Mouse (Mus musculus) lung, postnatal 14 days (tissue): ENCODE results near the gene Sept10.

Source experiments
- DNase-seq: peaks from one replicate; pipeline ENCODE4 v3.0.0; 2021

The Sept10 gene

DNA sequence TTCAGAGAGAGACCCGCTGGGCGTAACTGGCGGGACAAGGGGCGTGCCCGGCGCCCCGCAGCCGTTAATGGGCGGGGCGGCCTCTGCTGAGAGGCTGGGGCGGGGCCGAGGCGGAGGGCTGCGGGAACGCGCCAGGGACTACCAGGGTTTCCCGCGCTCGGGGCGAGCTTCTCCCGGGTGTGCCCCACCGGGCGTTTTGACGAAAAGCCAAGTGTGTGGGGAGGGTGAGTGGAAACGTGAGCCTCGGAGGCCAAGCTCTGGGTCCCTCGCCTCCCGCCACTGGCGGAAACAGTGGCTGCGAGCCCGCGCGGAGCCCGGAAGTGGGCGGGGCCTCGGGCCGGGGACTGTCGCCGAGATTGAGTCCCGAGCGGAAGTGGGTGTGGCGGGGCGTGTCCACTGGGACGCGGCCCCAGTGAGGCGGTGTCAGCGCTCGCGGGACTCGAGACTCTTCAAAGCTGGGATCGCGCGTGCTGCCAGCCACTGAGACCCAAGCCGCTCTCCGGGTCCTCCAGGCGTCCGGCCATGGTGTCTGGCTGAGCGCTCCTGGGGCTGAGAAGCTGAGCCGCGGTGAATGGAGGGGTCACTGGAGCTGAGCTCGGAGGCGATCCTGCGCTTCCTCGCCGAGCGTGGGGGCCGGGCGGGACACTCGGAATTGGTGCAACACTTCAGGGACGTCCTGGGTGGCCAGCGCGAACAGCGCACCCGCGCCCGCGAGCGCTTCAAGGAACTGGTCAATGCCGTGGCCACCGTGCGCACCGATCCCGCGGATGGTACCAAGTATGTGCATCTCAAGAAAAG lies at the start of gene Sept10, which contains the start of gene Sowahc:
Gene Sept10 (minus strand): TSS at position 375 of the 798 bp plus-strand sequence.
Gene Sowahc (plus strand): TSS at position 481 of the 798 bp plus-strand sequence.
- DNase-seq, result peak; percentile 99

GRCm38 (mm10) chr10:59268754-59269153 lies 47.1 kb upstream of the Sept10 start:
- no peak for DNase-seq

GRCm38 (mm10) chr10:59268109-59268508 lies 46.5 kb upstream of the Sept10 start:
- no peak for DNase-seq

DNA sequence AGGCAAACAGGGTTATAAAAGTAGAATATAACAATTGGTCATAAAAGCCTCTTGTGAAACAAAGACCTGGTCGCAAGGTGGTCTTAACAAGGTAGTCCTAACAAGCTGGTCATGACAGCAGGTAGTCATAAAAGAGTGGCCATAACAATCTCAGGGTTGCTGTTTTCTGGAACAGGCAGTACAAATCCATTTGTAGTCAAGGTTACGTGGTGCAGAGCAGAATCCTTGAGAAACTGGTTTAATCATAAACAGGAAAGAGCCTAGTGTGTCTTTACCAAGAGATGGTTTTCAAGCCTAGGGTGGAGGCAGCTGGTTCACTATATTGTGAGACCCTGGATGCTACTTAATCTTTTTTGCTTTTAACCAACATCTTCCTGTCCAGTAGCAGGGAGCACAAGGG lies 45.6 kb upstream of the Sept10 start:
- no peak for DNase-seq

DNA sequence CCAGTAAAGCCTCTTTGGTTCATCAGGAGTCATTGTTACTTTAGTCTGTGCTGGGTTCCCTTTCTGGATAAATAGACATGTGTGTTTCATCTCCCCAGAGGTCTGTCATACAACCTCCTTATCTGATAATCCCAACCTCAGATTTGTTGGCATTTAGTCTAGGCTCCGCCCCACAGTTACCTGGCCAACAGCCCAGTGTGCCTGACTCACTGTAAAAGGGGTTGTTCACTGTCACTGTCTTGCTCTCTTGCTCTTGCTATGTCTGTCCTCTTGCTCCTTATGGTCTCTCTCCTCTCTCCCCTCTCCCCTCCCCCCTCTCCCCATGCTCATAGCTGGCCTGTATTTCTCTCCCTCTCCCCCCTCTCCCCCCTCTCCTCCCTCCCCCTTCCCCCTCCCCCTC lies 44.5 kb upstream of the Sept10 start:
- DNase-seq, result peak; percentile 53

- peak; percentile 17 for DNase-seq
Measured at GRCm38 (mm10) chr10:59265674-59266073, 44.0 kb upstream of the Sept10 start.

GRCm38 (mm10) chr10:59265067-59265466 lies 43.4 kb upstream of the Sept10 start:
- DNase-seq, result peak; percentile 31

GRCm38 (mm10) chr10:59262979-59263378 lies 41.3 kb upstream of the Sept10 start:
- no peak for DNase-seq

DNA sequence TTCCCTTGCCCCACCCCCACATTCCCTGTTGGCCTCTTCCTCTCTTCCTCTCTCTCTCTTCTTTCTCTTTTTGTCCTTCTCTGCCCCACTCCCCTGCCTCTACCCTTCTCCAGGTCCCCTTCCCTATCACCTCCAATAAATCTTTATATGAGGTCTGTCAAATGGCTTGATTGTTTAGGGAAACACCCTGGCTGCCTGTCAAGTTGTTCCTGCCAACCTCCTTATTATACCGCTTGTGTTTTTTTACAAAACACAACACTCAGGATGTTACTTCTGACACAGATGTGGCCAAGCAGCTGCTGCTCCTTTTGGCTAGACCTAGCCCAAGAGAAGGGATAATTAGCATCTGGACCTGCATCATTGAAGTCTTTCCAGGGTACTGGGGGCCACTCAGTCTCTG lies 40.4 kb upstream of the Sept10 start:
- no peak for DNase-seq

- DNase-seq, result no peak
Measured at GRCm38 (mm10) chr10:59261603-59262002, 40.0 kb upstream of the Sept10 start.

GRCm38 (mm10) chr10:59259572-59259971 lies 37.9 kb upstream of the Sept10 start:
- no peak for DNase-seq

DNA sequence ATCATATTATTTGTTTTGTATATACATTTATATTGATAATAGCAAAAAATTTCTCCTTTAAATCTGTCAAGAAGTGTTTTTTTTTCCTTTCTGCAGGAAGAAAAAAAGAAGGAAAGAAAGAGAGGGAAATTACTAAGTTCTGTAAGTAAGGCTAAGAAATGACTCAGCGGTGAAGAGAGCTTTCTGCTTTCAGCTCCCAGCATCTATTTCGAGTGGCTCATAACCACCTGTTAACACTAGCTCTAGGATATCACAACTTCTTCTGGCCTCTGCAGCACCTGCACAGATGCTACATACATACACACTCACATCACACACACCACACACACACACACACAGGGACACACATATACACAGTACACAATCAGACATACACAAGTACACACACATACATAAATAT lies 34.9 kb upstream of the Sept10 start:
- DNase-seq, result no peak

DNA sequence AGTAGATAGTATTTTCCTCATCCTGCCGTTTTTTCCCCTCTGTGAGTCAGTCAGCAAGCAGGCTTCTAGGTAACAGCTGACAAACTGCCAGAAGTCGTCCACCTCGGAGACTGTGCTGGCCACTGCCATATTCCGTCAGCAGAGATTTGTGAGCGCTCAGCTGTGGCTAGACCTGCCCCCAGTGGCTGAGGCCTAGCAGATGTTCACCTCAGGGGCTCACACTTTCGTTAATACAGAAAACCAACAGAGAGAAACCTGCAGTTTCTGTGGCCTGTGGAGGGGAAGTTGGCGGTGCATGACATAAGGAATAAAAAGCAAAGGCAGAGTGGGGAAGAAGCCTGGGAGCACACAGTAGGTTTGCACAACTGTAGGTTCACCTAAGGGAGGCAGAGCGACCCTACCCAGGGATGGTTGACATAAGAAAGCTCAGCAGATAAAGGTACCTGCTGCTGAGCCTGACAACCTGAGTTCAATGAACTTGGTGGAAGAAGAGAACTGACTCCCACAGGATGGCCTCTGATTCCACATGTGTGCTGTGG lies 32.0 kb upstream of the Sept10 start:
- DNase-seq, result no peak

DNA sequence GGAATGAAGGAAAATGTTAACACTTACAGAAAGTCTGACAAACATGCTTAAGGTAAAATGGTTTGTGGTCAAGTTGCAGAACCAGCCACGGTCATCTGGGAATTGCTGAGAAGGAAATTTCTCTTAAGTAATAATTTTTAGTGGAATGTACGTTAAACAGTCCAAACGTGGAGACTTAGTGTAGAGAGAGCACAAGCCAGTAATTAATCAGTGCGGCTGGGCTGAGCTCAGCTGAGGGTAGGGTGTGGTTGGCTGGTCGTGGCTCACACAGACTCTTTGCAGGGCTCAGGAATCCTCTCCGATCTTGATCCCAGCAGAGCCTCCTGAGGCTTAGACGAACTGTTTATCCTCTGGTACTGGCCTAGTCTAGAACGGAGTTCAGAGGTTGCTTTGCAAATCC lies 30.7 kb upstream of the Sept10 start:
- DNase-seq, result no peak

DNA sequence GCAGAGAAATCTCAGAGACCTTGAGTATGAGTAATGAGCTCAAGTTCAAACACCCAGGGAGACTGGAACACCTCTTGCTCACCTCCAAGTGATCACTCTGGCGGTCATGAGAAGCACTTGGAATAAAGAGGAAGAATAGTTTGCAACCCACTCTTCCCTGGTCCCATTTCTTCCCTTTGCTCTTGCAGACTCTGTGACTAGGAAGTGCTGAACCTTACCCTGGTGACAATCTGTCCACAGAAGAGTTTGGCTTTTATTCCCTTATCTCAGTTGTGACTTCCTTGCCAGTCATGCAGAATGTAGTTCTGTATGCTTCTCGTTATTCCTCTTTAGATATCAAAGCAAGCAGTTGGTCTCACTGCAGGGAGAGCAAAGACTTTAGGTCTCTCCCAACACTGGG lies 30.3 kb upstream of the Sept10 start:
- no peak for DNase-seq

- no peak for DNase-seq
Measured at GRCm38 (mm10) chr10:59250679-59251078, 29.0 kb upstream of the Sept10 start.

DNA sequence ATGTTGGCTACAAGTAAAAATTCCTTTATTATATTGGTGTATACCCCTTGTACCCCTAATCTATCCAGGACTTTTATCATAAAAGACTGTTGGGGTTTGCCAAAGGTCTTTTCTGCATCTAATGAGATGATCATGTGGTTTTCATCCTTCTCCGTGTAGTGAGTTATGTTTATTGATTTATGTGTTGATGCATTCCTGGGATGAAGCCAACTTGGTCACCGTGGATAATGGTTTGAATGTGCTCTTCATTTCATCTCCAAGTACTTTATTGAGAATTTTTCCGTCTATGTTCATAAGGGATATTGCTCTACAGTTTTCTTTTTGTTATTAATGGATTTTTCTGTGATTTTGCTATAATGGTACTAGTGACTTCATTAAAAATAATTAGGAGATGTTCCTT lies 27.9 kb upstream of the Sept10 start:
- no peak for DNase-seq

DNA sequence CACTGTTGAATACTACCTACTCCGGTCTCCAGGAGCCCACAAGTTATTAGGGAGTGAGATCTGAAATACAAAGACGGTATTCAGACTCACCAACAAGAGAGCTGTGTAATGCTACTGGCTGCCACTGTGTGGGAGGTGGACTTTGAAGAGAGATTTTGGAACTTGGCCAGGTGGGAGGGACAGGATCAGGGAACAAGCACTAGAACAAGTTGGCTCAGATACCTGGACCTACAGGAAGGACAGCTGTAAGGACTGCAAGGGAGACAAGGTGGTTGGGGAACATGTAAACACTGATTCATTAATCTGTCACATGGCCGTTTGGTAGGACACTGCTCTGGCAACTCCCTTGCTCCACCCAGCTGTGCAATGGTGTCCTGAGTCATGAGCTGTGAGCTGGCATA lies 19.5 kb upstream of the Sept10 start:
- peak; percentile 65 for DNase-seq

GRCm38 (mm10) chr10:59237757-59238156 lies 16.1 kb upstream of the Sept10 start:
- peak; percentile 35 for DNase-seq

GRCm38 (mm10) chr10:59236486-59236885 lies 14.8 kb upstream of the Sept10 start:
- peak; percentile 37 for DNase-seq

- no peak for DNase-seq
Measured at GRCm38 (mm10) chr10:59235847-59236246, 14.2 kb upstream of the Sept10 start.

DNA sequence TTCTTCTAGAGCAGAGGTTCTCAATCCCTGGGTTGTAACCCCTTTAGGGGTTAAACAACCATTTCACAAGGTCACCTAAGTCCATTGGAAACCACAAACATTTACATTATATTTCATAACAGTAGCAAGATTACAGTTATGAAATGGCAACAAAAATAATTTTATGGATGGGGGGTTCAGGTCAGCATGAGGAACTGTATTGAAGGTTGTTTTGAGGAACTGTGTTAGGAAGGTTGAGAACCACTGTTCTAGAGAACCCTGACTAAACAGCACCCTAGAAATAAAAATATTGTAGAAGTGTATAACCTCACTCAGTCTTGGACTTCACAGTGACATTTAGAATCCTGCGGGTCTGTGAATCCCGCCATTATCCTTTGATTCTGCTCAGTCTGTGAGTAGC lies 13.6 kb upstream of the Sept10 start:
- no peak for DNase-seq

GRCm38 (mm10) chr10:59229205-59229820 lies 7.7 kb upstream of the Sept10 start:
- DNase-seq, result no peak

DNA sequence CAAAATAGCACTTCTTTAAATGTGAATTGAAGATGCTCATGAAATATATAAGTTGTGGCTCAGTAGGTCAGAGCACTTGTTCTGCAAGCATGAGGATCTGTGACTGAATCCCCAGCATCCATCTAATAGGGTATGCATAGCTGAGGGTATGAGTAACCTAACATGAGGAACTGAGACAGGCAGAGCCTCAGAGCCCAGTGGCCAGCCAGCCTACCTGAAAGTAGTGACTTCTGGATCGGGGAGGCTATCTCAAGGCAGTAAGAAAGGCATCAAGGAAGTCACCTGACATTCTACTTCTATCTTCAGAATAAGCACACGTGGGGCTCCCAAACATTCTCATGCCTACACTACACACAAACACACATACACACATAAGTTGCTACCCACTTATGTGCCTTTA lies 3.5 kb upstream of the Sept10 start:
- DNase-seq, result no peak
